Mouse (Mus musculus) stomach, postnatal 0 days (tissue): ENCODE measurements around the gene Galnt2.

ENCODE experiments used
- CTCF ChIP-seq: IDR thresholded peaks from 2 replicates; pipeline ENCODE4 v1.5.1; 2016; ENCODE audit warnings: antibody characterized with exemption, low read depth, mild to moderate bottlenecking, moderate library complexity
- EP300 ChIP-seq: optimal IDR thresholded peaks from 2 replicates; pipeline ENCODE3; 2016; ENCODE audit warnings: antibody characterized with exemption

- TF ChIP-seq CTCF (no peak), EP300 (no peak)
Observed at GRCm38 (mm10) chr8:124292965-124293364, 61.8 kb downstream of the Galnt2 start.
